In genomic region chr17:45566360-45567161, GRCm38 (mm10) we compare ENCODE assay signal across 9 mouse cellular contexts. TPM values are rescaled to one million over a fixed set of nuclear protein-coding genes. Genes with fewer than 3 reads are reported as not detected.
A peak's percentile ranks its signal among the peaks of the same experiment; 100 is the strongest.
DNase-seq lines count a peak whose midpoint lies in the region; ATAC-seq and TF ChIP-seq lines count a peak whose summit lies in the region.
"Had no signal": no experiment of that assay in that cellular context is flagged by ENCODE, and none has a peak within 500 bp of the region (broad histone marks: within the 10 kb centered on the region; RNA-seq: fewer than 3 reads in every experiment).

No protein-coding gene starts in this region.

- in situ Hi-C loops in ES-E14 (cut with MboI; ENCODE audit: low sequenced_read_pairs in 2 of 2, unreplicated experiment in 2 of 2), result no loop called here

- no peak overlapping the region for H3K4me3 ChIP-seq in intestine, embryonic 14.5 days (ENCODE audit: low read depth, low read length)
- no peak overlapping the region for H3K4me3 ChIP-seq in intestine, postnatal 0 days (ENCODE audit: low read depth, low read length)
- H3K4me3 ChIP-seq in ES-E14 (ENCODE audit: insufficient read depth in 1 of 2, low read depth in 1 of 2, low read length in 2 of 2, poor library complexity in 1 of 2, severe bottlenecking in 1 of 2), result no peak overlapping the region
- H3K4me3 ChIP-seq in embryonic facial prominence, embryonic 10.5 days, result peak overlapping the region; percentile 30
- H3K4me3 ChIP-seq: hindbrain, embryonic 15.5 days; lung, embryonic 15.5 days had no signal

- H3K36me3 ChIP-seq in intestine, embryonic 14.5 days (ENCODE audit: control insufficient read depth, insufficient read depth, low read length), result peaks cover 66% of the 10 kb centered on the region
- peaks cover 52% of the 10 kb centered on the region for H3K36me3 ChIP-seq in intestine, postnatal 0 days (ENCODE audit: control insufficient read depth, insufficient read depth)
- peaks cover 64% of the 10 kb centered on the region for H3K36me3 ChIP-seq in ES-E14 (ENCODE audit: control insufficient read depth, insufficient read depth, low read length, poor library complexity, severe bottlenecking)
- H3K36me3 ChIP-seq in embryonic facial prominence, embryonic 10.5 days (replicated peaks), result peaks cover 65% of the 10 kb centered on the region

- no peak overlapping the region for H3K4me2 ChIP-seq in intestine, embryonic 14.5 days (ENCODE audit: low read length)
- H3K4me2 ChIP-seq in intestine, postnatal 0 days (replicated peaks; ENCODE audit: low read depth), result no peak overlapping the region
- H3K4me2 ChIP-seq: hindbrain, embryonic 15.5 days had no signal

- peak; percentile 68 for DNase-seq in intestine, embryonic 14.5 days (ENCODE audit: low spot score)
- no peak for DNase-seq in ES-E14 (ENCODE audit: low read depth, low spot score)
- DNase-seq in embryonic facial prominence, embryonic 10.5 days (ENCODE audit: low spot score), result peak; percentile 44
- DNase-seq in natural killer cell, adult 2 months (ENCODE audit: low spot score in 2 of 2), result no peak
- no peak for DNase-seq in left cerebral cortex, adult 9 months (ENCODE audit: low spot score in 2 of 2)

- ATAC-seq in intestine, embryonic 14.5 days (replicated peaks; ENCODE audit: low FRiP score, low TSS enrichment, low read depth), result peak; percentile 7; the same call in 1 of the 2 replicates
- ATAC-seq in intestine, postnatal 0 days, result no peak
- ATAC-seq in megakaryocyte progenitor cell, adult 5-6 weeks (replicated peaks; ENCODE audit: poor library complexity), result peak; percentile 5; the same call in 1 of the 2 replicates

- no peaks in the 10 kb centered on the region for H3K27me3 ChIP-seq in intestine, embryonic 14.5 days (replicated peaks; ENCODE audit: control insufficient read depth, insufficient read depth, low read length)
- no peaks in the 10 kb centered on the region for H3K27me3 ChIP-seq in intestine, postnatal 0 days (replicated peaks; ENCODE audit: control insufficient read depth, insufficient read depth, low read length)
- no peaks in the 10 kb centered on the region for H3K27me3 ChIP-seq in embryonic facial prominence, embryonic 10.5 days (replicated peaks; ENCODE audit: low read depth, poor library complexity, severe bottlenecking)
- H3K27me3 ChIP-seq: hindbrain, embryonic 15.5 days; lung, embryonic 15.5 days had no signal

- H3K4me1 ChIP-seq in intestine, embryonic 14.5 days (replicated peaks; ENCODE audit: control insufficient read depth, insufficient read depth, low read length), result peaks cover 27% of the 10 kb centered on the region
- H3K4me1 ChIP-seq in intestine, postnatal 0 days (replicated peaks; ENCODE audit: control insufficient read depth, insufficient read depth, low read length), result 0 out of 2 replicates have a peak, but pooled peaks cover 1% of the 10 kb centered on the region
- H3K4me1 ChIP-seq in ES-E14 (ENCODE audit: control insufficient read depth in 2 of 2, insufficient read depth in 2 of 2, low read length in 2 of 2, poor library complexity in 1 of 2), result peaks cover 0 to 3% of the 10 kb centered on the region in 2 experiments; a peak in 1 of 4 replicates
- H3K4me1 ChIP-seq in embryonic facial prominence, embryonic 10.5 days, result peaks cover 56% of the 10 kb centered on the region

- no peak overlapping the region for H3K9ac ChIP-seq in intestine, embryonic 14.5 days (ENCODE audit: low read length)
- H3K9ac ChIP-seq in intestine, postnatal 0 days (ENCODE audit: low read depth, low read length), result no peak overlapping the region
- no peak overlapping the region for H3K9ac ChIP-seq in ES-E14 (ENCODE audit: insufficient read depth, low read depth, low read length, poor library complexity, severe bottlenecking)
- H3K9ac ChIP-seq: hindbrain, embryonic 15.5 days; lung, embryonic 15.5 days had no signal

- TF ChIP-seq CTCF in intestine, postnatal 0 days (IDR thresholded peaks at IDR 0.05; ENCODE audit: low read depth), result no peak

- H3K9me3 ChIP-seq in intestine, embryonic 14.5 days (ENCODE audit: control insufficient read depth, low read length), result no peaks in the 10 kb centered on the region
- no peaks in the 10 kb centered on the region for H3K9me3 ChIP-seq in intestine, postnatal 0 days (ENCODE audit: control insufficient read depth)
- no peaks in the 10 kb centered on the region for H3K9me3 ChIP-seq in ES-E14 (ENCODE audit: control insufficient read depth, insufficient read depth, low read depth, low read length)
- no peaks in the 10 kb centered on the region for H3K9me3 ChIP-seq in embryonic facial prominence, embryonic 10.5 days
- H3K9me3 ChIP-seq: hindbrain, embryonic 15.5 days; lung, embryonic 15.5 days had no signal

- peak overlapping the region; percentile 33; the same call in 1 of the 2 replicates for H3K27ac ChIP-seq in intestine, embryonic 14.5 days (ENCODE audit: low read depth)
- H3K27ac ChIP-seq in intestine, postnatal 0 days (ENCODE audit: low read depth, low read length), result no peak overlapping the region
- H3K27ac ChIP-seq in ES-E14 (ENCODE audit: insufficient read depth, low read depth, low read length, poor library complexity, severe bottlenecking), result no peak overlapping the region
- H3K27ac ChIP-seq in embryonic facial prominence, embryonic 10.5 days (replicated peaks), result no peak overlapping the region
- H3K27ac ChIP-seq: hindbrain, embryonic 15.5 days; lung, embryonic 15.5 days had no signal

- 58% methylated on average over 18 of the region's 18 CpGs for WGBS in intestine, embryonic 14.5 days
- 57% methylated on average over 18 of the region's 18 CpGs for WGBS in intestine, postnatal 0 days
- WGBS in embryonic facial prominence, embryonic 10.5 days, result 76% methylated on average over 18 of the region's 18 CpGs

TF ChIP-seq in ES-E14, 5 proteins besides CTCF, POLR2A, EP300 and RAD21:
- TF ChIP-seq HCFC1 (IDR thresholded peaks at IDR 0.05; ENCODE audit: borderline replicate concordance, insufficient read depth, low read length), result no peak
- TF ChIP-seq CHD2 (IDR thresholded peaks at IDR 0.05; ENCODE audit: low read depth, low read length), result peak; percentile 67

RNA-seq across cellular contexts. Expression of gene Slc35b2, which starts 2.9 kb away (rescaled TPM):
- polyA plus RNA-seq in intestine, embryonic 14.5 days (2014; fragmentation: Nextera tagmentation; extraction: Ambion mirVana), result 136 and 146 TPM in 2 replicates
- 77.7 and 79.5 TPM in 2 replicates for polyA plus RNA-seq in intestine, postnatal 0 days (2015; fragmentation: Nextera tagmentation; extraction: Ambion mirVana)
- total RNA-seq in ES-E14 (2012; rRNA removed), result 96.7 and 98.7 TPM in 2 replicates
- polyA plus RNA-seq in embryonic facial prominence, embryonic 10.5 days (2016; fragmentation: Nextera tagmentation; extraction: Ambion mirVana), result 95.8 and 101 TPM in 2 replicates
- total RNA-seq in megakaryocyte progenitor cell, adult 5-6 weeks (2015), result 80.2 and 85.9 TPM in 2 replicates
- 84.9 and 120 TPM in 2 replicates for total RNA-seq in megakaryocyte progenitor cell, adult 5-6 weeks (2017)

RNA-seq across cellular contexts. Expression of gene Hsp90ab1, which starts 6.5 kb away (rescaled TPM):
- polyA plus RNA-seq in intestine, embryonic 14.5 days (2014; fragmentation: Nextera tagmentation; extraction: Ambion mirVana), result 1,628 and 1,680 TPM in 2 replicates
- polyA plus RNA-seq in intestine, postnatal 0 days (2015; fragmentation: Nextera tagmentation; extraction: Ambion mirVana), result 483 and 505 TPM in 2 replicates
- total RNA-seq in ES-E14 (2012; rRNA removed), result 1,660 and 1,758 TPM in 2 replicates
- 2,187 and 2,215 TPM in 2 replicates for polyA plus RNA-seq in embryonic facial prominence, embryonic 10.5 days (2016; fragmentation: Nextera tagmentation; extraction: Ambion mirVana)
- 1,239 and 1,324 TPM in 2 replicates for total RNA-seq in megakaryocyte progenitor cell, adult 5-6 weeks (2015)
- total RNA-seq in megakaryocyte progenitor cell, adult 5-6 weeks (2017), result 2,380 and 2,713 TPM in 2 replicates

RNA-seq across cellular contexts. Expression of gene Nfkbie, which starts 11.1 kb away (rescaled TPM):
- 3.7 and 4.0 TPM in 2 replicates for polyA plus RNA-seq in intestine, embryonic 14.5 days (2014; fragmentation: Nextera tagmentation; extraction: Ambion mirVana)
- 3.8 and 4.0 TPM in 2 replicates for polyA plus RNA-seq in intestine, postnatal 0 days (2015; fragmentation: Nextera tagmentation; extraction: Ambion mirVana)
- total RNA-seq in ES-E14 (2012; rRNA removed), result 2.1 and 2.2 TPM in 2 replicates
- polyA plus RNA-seq in embryonic facial prominence, embryonic 10.5 days (2016; fragmentation: Nextera tagmentation; extraction: Ambion mirVana), result 6.6 and 7.1 TPM in 2 replicates
- 5.7 and 7.0 TPM in 2 replicates for total RNA-seq in megakaryocyte progenitor cell, adult 5-6 weeks (2015)
- 5.1 and 9.5 TPM in 2 replicates for total RNA-seq in megakaryocyte progenitor cell, adult 5-6 weeks (2017)

RNA-seq across cellular contexts. Expression of gene Tmem151b, which starts 17.1 kb away (rescaled TPM):
- 2.1 and 2.3 TPM in 2 replicates for polyA plus RNA-seq in intestine, embryonic 14.5 days (2014; fragmentation: Nextera tagmentation; extraction: Ambion mirVana)
- polyA plus RNA-seq in intestine, postnatal 0 days (2015; fragmentation: Nextera tagmentation; extraction: Ambion mirVana), result 0.68 TPM in 2 replicates
- 2.1 and 4.0 TPM in 2 replicates for total RNA-seq in ES-E14 (2012; rRNA removed)
- polyA plus RNA-seq in embryonic facial prominence, embryonic 10.5 days (2016; fragmentation: Nextera tagmentation; extraction: Ambion mirVana), result 5.8 and 8.3 TPM in 2 replicates
- 0.12 TPM in 1 of 2 replicates, not detected in the other for total RNA-seq in megakaryocyte progenitor cell, adult 5-6 weeks (2015)
- 0.12 TPM in 1 of 2 replicates, not detected in the other for total RNA-seq in megakaryocyte progenitor cell, adult 5-6 weeks (2017)

RNA-seq across cellular contexts. Expression of gene Slc29a1, which starts 32.8 kb away (rescaled TPM):
- 79.7 and 82.7 TPM in 2 replicates for polyA plus RNA-seq in intestine, embryonic 14.5 days (2014; fragmentation: Nextera tagmentation; extraction: Ambion mirVana)
- polyA plus RNA-seq in intestine, postnatal 0 days (2015; fragmentation: Nextera tagmentation; extraction: Ambion mirVana), result 37.8 and 38.4 TPM in 2 replicates
- 321 and 677 TPM in 2 replicates for total RNA-seq in ES-E14 (2012; rRNA removed)
- polyA plus RNA-seq in embryonic facial prominence, embryonic 10.5 days (2016; fragmentation: Nextera tagmentation; extraction: Ambion mirVana), result 53.4 and 58.1 TPM in 2 replicates
- total RNA-seq in megakaryocyte progenitor cell, adult 5-6 weeks (2015), result 43.5 and 67.7 TPM in 2 replicates
- total RNA-seq in megakaryocyte progenitor cell, adult 5-6 weeks (2017), result 64.1 and 64.3 TPM in 2 replicates

Comparison
In these comparisons a context has a peak if more than half of its experiments do, and no peak if none do; other contexts are left out.
1. DNase-seq: peak in intestine, embryonic 14.5 days (single experiment) and embryonic facial prominence, embryonic 10.5 days (single experiment); none in ES-E14 (single experiment), natural killer cell, adult 2 months (0 of 2) and left cerebral cortex, adult 9 months (0 of 2).